Mouse (Mus musculus): ENCODE measurements at regions not wholly inside any gene's neighbourhood (a gene's known extent, or its start where the extent isn't known, plus 50 kb on each side); places are given as distances from the start of the nearest gene placed in this dataset.

DNA sequence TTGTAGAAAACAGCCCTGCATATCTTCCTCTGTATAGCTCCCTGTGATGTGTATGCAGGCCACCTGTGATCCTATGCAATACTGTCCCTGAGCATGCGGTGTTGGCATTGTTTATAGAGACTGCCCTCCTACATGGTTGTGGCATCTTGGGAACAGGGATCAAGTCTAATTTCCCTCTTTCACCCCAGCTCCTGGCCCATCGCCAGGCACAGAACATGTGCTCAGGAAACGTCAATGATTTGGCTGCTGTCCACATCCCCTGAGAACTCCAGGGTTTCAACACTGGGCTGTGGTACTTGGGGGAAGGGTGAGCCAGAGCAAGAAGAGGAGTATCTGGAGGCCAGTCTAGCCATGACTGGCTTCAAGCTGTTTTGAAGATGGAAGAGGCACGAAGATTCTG is 68.5 kb downstream of the Hoxc4 start:
- no peaks in the 10 kb centered on the region for H3K9me3 ChIP-seq (ENCODE audit: control insufficient read depth, insufficient read depth, low read depth, low read length)
- no peak for TF ChIP-seq ZNF384 (IDR thresholded peaks at IDR 0.05; ENCODE audit: low read depth, low read length)
- no peak for TF ChIP-seq MAFK (IDR thresholded peaks at IDR 0.05; ENCODE audit: insufficient read depth, low read depth, low read length)
- H3K36me3 ChIP-seq (ENCODE audit: control insufficient read depth, insufficient read depth, low read length, poor library complexity, severe bottlenecking), result no peaks in the 10 kb centered on the region
- no peak overlapping the region for H3K27ac ChIP-seq (ENCODE audit: insufficient read depth, low read depth, low read length, poor library complexity, severe bottlenecking)
- no peak for DNase-seq (ENCODE audit: low read depth, low spot score)
- in situ Hi-C loops (cut with MboI; ENCODE audit: low sequenced_read_pairs in 2 of 2, unreplicated experiment in 2 of 2), result no loop called here
- no peak overlapping the region for H3K9ac ChIP-seq (ENCODE audit: insufficient read depth, low read depth, low read length, poor library complexity, severe bottlenecking)
- H3K4me3 ChIP-seq (ENCODE audit: insufficient read depth in 1 of 2, low read depth in 1 of 2, low read length in 2 of 2, poor library complexity in 1 of 2, severe bottlenecking in 1 of 2), result no peak overlapping the region
- no peaks in the 10 kb centered on the region for H3K4me1 ChIP-seq (ENCODE audit: control insufficient read depth in 2 of 2, insufficient read depth in 2 of 2, low read length in 2 of 2, poor library complexity in 1 of 2)

DNA sequence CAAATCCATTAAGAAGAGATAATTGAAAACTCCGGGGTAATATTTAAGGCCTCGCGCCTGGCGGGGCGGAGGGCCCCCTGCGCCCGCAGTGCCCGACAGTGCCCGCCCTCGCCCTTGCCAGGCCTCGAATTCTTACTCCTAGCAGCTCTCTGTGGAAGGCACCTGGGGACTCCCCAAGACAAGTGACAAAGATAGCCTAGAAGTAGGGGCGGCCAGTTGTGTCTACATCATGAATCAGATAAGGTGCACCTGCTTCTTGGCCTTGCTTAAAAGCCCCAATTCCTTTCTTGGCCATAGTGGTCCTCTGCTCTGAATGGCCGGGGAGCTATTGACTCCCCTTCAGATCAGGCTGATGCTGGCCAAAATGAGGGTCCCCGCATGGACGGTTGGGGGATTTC is 67.9 kb downstream of the Hoxc4 start:
- Histone ChIP-seq H3K4me3 (ENCODE audit: insufficient read depth in 1 of 2, low read depth in 1 of 2, low read length in 2 of 2, poor library complexity in 1 of 2, severe bottlenecking in 1 of 2) (peak overlapping the region; percentile 52 to 54), H3K36me3 (ENCODE audit: control insufficient read depth, insufficient read depth, low read length, poor library complexity, severe bottlenecking) (no peaks in the 10 kb centered on the region), H3K4me1 (ENCODE audit: control insufficient read depth in 2 of 2, insufficient read depth in 2 of 2, low read length in 2 of 2, poor library complexity in 1 of 2) (no peaks in the 10 kb centered on the region), H3K27ac (ENCODE audit: insufficient read depth, low read depth, low read length, poor library complexity, severe bottlenecking) (no peak overlapping the region), H3K9ac (ENCODE audit: insufficient read depth, low read depth, low read length, poor library complexity, severe bottlenecking) (no peak overlapping the region), H3K9me3 (ENCODE audit: control insufficient read depth, insufficient read depth, low read depth, low read length) (no peaks in the 10 kb centered on the region)
- in situ Hi-C loops (cut with MboI; ENCODE audit: low sequenced_read_pairs in 2 of 2, unreplicated experiment in 2 of 2), result no loop called here
- no peak for DNase-seq (ENCODE audit: low read depth, low spot score)
- TF ChIP-seq CHD2 (IDR thresholded peaks at IDR 0.05; ENCODE audit: low read depth, low read length) (no peak), MAFK (IDR thresholded peaks at IDR 0.05; ENCODE audit: insufficient read depth, low read depth, low read length) (no peak), ZC3H11A (IDR thresholded peaks at IDR 0.05; ENCODE audit: borderline replicate concordance, low read depth, low read length) (no peak), HCFC1 (IDR thresholded peaks at IDR 0.05; ENCODE audit: borderline replicate concordance, insufficient read depth, low read length) (no peak), ZNF384 (IDR thresholded peaks at IDR 0.05; ENCODE audit: low read depth, low read length) (no peak)
